Mouse (Mus musculus) adrenal gland, adult (tissue): ENCODE measurements around the gene Dennd1b.

Experiments
- DNase-seq, 2 experiments: peaks; one replicate each; pipeline ENCODE4 v3.0.0; 2022 to 2023; ENCODE audit warnings: low spot score in 1 of 2; ENCODE audit not compliant: inconsistent age in 2 of 2

The Dennd1b gene

GRCm38 (mm10) chr1:139007475-139007874 is 44.2 kb downstream of the Dennd1b start:
- DNase-seq: no peak

- no peak for DNase-seq
These were observed 52.0 kb downstream of the Dennd1b start for GRCm38 (mm10) chr1:139015118-139015788.

DNA sequence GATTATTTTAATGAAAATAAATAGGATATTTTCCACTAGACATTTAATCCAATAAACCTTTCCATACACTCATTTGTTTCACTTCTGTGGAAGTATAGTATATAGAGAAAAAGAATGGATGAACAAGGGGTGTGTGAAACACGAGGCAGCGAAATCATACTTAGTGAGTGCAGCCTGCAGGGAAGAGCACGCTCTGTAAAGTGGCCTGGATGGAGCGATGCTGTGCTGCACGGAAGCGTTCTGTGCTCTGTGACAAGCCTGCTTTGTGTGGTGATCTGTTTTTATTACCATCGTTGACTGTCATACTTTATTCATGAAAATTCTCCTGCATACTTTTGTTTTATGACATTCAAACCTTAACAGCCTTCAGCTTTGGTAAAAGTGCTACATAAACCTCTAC is 58.1 kb downstream of the Dennd1b start:
- no peak for DNase-seq

DNA sequence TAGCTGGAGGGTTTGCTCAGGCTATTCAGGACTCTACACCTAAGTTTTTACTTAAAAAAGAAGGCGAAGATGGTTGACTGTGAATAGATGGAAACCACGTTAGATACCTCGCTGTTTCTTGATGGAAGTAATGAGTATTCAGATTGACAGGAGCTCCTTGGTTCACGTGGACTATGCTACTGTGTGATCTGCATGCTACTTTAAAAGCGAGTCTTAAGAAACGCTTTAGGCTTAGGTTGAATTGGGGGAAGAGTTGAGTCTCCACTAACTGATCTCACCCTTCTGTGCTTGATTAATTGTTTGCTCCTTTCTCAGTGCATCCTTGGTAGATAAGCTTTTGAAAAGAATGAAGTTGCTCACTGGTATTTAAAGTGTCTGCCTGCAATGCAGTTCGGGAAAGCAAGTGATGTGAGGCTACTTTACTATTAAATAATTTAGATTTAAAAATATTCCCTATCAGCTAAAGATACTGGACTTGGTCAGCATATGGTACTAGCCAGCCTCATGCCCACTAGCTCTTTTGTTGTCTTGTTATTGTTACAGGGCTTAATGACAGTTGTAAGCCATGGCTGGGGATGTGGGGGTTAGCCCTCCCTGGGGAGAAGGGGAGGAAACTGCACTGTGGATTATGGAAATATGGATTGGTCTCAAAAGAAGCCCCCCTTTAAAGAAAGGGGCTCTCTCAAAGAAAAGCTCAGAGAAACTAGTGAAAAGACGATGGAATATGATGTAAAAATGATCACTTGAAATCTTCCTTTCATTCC is 62.8 kb downstream of the Dennd1b start:
- DNase-seq: no peak

- no peak for DNase-seq
These were observed 66.3 kb downstream of the Dennd1b start for GRCm38 (mm10) chr1:139029521-139029920.

DNA sequence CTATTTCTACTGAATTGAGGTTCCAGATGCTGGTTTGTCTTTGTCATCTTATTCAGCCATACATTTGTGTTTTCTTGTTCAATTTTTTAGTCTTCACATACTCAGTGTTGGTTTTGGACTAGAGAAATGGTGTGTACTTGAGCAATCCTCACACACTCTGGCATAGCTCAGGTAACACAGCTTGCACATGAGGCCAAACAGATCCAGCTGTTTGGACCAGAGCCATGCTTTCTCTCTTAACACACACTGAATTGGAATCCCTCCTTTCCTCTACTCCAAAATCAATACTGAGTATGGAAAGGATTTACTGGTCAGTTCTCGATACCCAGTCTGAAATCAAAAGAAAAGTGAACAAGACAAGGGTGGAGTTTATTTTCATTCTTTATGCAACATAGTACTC is 69.2 kb downstream of the Dennd1b start:
- no peak for DNase-seq

DNA sequence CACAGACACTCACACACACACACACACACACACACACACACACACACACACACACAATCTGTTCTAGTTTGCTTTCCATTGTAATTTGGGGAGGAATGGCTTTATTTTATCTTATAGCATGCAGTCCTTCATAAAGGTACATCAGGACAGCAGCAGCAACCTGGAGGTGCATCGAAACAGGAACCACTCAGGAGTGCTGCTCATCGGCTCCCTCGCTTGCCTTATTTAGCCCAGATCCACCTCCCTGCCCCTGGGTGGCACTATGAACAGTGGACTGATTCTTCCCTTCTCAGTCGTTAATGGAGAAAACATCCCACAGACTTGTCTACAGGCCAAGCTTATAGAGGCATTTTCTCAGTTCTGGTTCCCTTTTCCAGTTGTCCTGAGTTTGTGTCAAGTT is 71.9 kb downstream of the Dennd1b start:
- DNase-seq: no peak

DNA sequence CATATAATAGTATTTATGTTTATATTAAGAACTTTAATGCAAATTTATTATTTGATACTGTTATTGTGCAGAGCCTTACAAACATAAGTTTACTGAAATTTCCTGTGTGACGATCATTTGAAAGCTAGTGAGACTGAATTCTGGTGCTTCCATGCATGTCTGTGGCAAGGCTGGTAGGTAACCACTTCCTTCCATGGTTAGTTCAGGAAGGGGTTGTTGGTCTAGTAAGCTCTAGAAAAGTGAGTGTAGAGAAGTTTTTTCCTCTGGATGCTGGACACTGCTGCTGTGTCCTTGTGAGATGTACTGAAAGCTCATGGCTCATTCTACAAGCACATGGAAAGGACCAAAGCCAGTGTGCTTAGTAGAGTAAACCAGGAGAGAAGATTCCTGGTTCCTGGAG is 73.1 kb downstream of the Dennd1b start:
- no peak for DNase-seq

DNA sequence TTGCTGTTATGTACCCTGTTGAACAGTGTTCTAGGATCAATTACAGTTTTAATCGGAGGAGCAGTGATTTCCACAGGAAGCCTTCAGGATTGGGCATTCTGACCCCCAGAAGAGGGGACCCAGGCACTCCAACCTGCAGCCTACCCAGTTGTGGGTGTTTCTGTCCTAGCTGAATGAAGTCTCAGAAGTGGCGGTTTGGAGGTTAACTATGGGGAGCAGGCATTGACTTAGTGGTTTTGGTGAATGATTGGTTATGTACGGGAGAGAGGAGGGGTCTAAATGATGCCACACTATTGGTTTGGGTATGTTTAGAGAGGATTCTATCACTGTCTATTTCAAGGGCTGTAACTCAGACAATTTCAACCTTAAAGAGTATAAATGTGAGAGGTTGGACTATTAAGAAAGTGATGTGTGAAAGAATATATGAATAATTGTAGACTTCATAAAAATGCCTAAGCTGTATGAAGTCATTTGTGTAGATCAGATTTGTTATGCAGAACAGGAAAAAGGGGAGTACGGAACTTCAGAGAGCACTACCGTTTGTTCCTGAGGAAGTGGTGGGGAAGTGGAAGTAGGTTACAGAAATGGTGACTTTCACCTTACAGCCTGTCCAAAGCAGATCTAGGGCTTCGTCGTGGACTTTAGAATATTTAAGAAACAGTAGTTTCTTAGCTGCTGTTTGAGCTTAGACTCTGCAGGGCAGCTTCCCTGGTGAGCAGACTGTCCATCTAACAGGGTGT is 73.7 kb downstream of the Dennd1b start:
- no peak for DNase-seq

DNA sequence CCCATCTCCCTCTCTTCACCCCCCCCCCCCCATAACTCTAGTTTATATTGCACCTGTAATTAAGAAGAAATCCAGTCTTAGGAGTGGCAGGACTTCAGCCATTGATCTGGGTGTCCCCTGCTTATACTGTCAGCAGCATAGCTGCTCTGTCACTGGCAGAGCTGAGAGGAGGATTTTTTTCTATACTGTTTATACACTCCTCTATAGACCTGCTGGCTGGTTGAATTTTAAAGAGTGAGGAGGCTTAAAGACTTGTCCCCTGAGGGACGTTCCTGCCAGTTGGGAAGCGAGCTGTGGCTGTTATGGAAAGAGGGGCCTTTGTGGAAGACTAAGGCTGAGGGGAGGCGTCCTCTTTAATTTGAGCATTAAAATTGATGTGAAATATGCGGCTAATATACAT is 74.8 kb downstream of the Dennd1b start:
- no peak for DNase-seq

GRCm38 (mm10) chr1:139038620-139039019 is 75.4 kb downstream of the Dennd1b start:
- DNase-seq: no peak

- no peak for DNase-seq
These were observed 76.4 kb downstream of the Dennd1b start for GRCm38 (mm10) chr1:139039529-139040230.

GRCm38 (mm10) chr1:139049075-139049474 is 85.8 kb downstream of the Dennd1b start:
- DNase-seq: no peak

DNA sequence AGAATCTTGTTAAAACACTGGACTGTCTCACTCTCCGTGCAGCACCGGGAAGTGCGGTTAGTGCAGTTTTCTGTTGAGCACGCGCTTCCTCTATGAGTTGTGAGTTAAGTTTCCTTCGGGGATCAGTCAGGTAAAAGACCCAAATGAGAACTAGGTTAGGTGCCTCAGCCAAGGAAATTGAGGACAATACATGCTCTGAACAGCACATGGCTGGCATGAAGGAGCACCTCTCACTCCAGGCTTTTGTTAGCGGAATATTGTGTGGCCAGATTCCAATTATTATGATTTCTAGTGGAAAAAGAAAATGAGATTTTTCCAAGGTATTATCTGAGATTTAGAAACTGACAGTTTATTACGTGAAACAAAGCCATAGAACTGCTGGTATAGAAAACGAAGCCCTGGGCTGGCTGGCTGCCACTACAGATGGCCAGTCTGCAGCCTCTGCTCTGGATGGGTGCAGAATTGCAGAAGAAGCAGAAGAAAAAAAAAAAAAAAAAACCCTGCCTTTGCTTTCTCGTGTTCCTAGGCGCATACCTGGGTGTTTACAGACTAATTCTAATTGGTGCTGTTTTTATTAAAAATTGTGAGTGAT is 86.7 kb downstream of the Dennd1b start:
- DNase-seq: no peak

- no peak for DNase-seq
These were observed 89.8 kb downstream of the Dennd1b start for GRCm38 (mm10) chr1:139053003-139053402.

GRCm38 (mm10) chr1:139060301-139060700 is 97.1 kb downstream of the Dennd1b start:
- DNase-seq: no peak

DNA sequence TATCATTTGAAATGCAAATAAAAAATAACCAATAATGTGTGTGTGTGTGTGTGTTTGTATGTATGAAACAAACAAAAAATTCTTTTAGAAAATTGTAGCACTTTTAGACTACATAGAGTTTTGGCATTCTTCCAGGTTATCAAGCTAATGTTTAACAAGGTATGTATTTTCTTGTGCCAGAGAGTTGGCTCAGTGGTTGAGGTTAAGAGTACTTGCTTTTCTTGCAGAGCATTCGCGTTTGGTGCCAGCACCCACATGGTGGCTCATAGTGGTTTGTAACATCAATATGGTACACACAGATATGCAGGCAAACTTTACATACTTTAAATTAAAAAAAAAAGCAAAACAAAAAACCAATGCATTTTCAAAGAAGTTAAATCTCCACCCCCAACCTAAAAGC is 101.5 kb downstream of the Dennd1b start:
- no peak for DNase-seq

DNA sequence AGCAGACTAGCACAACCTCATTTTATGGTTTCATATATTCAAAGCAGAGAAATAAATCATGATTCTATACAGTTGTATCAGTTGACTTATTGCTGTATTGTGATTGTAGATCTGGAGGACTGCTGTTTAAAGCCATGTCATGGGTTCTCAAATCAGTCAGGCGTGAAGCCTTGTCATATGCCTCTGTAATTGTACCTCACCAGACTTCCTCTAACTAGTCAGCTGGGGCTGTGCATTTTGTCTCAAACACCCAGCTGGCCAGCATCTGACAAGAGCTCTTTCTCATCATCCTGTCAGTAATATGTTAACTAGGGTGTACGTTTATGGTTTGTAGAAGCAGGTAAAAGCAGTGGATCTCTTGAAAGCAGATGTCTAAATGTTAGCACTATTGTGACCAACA is 104.0 kb downstream of the Dennd1b start:
- DNase-seq: no peak

DNA sequence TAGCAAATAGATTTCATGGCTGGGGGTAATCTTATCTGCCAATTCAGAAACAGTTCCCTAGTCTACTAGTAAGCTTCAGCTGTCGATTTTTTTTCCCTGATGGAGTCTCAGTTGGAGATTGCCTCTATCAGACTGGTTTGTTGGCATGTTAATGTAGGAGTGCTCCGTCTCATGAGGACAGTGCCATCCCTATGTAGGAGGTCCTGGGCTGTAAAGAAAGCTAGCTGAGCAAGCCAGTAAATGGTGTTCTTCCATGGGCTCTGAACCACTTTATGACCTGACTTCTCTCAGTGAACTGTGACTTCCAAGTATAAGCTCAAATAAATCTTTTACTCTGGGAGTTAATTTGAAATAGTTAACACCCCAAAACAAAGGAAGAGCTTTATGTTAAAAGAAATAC is 107.8 kb downstream of the Dennd1b start:
- no peak for DNase-seq

DNA sequence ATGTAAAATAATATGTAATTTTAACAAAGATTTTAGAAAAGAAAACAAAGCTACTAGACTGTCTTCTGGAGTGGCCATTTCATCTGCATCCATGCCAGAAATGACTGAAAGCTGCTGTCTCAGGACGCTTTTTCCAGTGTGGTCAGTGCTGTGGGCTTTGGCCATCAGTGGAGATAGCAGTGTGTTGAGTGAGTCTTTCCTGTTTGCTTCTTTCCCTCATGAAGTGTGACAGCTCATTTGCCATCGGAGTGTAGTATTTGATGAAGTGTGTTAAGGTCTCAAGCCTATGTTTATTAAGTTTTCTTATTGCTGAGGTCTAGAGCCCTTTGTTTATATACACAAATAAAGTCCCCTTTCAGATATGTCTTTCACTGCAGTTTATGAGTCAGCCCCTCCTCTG is 112.4 kb downstream of the Dennd1b start:
- DNase-seq: no peak

DNA sequence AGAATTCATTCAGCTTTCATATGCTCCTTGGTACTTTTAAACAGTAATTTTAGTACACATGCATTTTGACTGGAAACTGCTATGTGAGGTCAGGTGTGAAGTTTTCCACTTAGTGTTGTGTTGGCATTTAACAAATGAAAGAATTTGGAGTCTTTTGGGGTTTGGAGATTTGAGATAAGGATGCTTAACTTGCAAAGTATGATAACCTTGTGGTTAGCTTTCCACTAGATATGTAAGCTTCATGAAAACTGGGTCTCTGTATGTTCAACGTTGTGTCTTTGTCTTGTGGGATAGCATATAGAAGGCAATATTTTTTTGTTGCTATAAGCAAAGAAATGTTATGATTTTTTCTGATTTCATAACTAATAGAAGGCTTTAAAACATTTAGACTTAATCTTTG is 114.8 kb downstream of the Dennd1b start:
- DNase-seq: no peak
